Mouse (Mus musculus) liver, embryonic 14.5 days (tissue): Measurements from ENCODE around the gene Lcp1.
"Not testable (repeated sequence)": the region's sequence is repeated elsewhere in the genome, so short reads cannot be mapped to it uniquely, and the experiment has no call there.

ENCODE experiments used
- CTCF ChIP-seq: IDR thresholded peaks from 2 replicates; pipeline ENCODE4 v1.5.1; 2016; ENCODE audit warnings: antibody characterized with exemption, low read depth, control low read depth
- EP300 ChIP-seq: IDR thresholded peaks from 2 replicates; pipeline ENCODE4 v1.6.1; 2016; ENCODE audit warnings: antibody characterized with exemption, low read depth

GRCm38 (mm10) chr14:75147706-75148105 is 16.8 kb downstream of the Lcp1 start:
- TF ChIP-seq CTCF, EP300: not testable (repeated sequence)
